Mouse (Mus musculus): ENCODE results near the gene Krt18.
"Not testable (repeated sequence)": the region's sequence is repeated elsewhere in the genome, so short reads cannot be mapped to it uniquely, and the experiment has no call there.

Gene Krt18

DNA sequence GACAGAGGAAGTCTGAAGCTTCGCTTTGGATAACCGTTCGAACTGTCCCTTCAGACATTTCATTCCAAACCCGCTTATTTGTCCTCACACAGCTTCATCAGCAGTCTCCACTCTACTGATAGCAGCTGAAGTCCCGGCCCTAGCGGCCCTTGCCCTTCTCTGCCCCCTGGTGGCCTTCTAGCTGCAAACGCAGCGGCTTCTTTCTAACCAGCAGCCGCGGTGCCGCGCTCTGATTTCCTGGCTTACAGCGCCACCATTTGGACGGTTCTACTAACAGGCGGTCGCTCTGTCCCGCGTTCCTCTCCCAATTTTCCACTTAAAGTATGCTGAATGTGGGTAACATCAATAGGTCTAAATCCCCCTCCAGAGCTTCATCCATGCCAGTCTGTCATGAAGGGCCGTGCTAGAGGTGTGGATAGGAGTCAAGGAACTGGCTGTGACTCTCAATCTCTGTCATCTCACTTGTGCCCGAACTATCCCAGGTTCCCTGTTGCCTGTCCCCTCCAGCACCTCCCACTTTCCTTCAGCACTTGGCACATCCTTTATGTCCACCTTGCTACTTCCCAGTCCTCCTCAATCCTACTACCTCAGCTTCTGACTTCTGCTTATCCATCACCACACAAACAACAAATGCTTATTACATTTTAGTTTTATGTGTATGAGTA lies 37.8 kb downstream of the Krt18 start:
- DNase-seq (ENCODE audit: low spot score in 2 of 2), result peak; percentile 91

DNA sequence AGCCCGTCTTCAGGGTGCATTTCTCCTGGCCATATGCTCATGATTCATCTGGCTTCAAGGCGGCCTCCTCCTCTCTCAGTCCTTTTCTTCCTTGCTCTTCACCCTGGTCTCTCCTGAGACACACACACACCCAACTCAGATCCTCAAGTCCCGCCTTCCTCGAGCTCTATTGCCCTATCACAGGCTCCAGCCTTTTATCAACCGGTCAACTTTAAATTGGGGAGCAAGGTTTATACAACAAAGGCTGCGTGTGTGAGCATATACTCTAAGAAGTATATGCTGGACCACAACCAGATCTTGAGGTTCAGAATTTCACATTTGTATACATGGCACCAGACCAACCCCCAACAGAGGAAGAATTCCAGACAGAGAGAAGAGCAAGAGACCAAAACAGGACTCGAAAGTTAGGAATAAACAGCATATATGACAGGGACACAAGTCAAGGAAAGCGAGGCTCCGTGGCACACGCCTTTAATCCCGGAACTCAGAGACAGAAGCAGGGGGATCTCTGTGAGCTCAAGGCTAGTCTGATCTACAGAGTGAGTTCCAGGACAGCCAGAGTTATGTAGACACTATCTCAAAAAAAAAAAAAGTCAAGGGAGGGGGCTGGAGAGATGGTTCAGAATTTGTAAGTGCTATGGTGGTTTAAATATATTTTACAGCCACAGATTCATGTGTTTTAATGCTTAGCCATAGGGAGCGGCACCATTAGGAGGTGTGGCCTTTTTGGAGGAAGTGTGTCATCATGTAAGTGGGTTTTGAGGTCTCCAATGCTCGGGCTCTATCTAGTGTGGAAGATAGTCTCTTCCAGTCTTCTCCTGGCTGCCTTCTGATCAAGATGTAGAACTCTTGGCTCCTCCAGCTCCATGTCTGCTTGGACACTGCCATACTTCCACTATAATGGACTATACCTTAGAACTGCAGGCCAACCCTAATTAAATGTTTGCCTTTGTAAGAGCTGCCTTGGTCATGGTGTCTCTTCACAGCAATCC lies 42.8 kb downstream of the Krt18 start:
- DNase-seq (ENCODE audit: low spot score in 2 of 2), result no peak

DNA sequence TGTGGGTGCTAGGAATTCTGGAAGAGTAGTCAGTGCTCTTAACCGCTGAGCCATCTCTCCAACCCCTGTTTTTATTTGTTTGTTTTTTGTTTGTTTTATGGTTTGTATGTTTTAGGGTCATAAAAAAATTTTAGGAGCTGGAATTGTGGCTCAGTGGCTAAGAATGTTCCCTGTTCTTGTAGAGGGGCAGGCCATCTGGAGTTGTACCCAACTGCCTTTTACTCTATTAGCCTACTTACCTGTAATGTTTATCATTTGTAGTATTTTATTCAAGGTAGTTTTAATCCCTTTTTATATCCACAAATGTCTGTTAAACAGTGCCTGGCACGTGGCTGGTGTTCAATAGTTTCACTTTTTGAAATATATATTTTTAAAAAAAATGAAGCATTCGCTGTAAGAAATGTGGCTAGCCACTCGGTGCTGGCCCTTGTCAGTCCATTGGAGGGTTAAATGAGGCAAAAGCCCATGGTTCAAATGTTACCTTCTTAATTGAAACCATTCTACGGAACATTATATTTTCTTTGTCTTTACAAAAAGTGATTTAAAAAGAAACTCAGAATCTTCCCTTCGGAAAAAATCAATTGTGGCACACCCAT lies 45.1 kb downstream of the Krt18 start:
- DNase-seq (ENCODE audit: low spot score in 2 of 2), result no peak

GRCm38 (mm10) chr15:102073559-102074069 lies 45.6 kb downstream of the Krt18 start, which contains the start of gene Eif4b:
Gene Eif4b (plus strand): TSS chr15:102073773.
- DNase-seq (ENCODE audit: low spot score in 2 of 2), result peak; percentile 93 to 98

- DNase-seq (ENCODE audit: low spot score in 2 of 2), result peak; percentile 25 to 51
Measured at GRCm38 (mm10) chr15:102074070-102074731, 46.2 kb downstream of the Krt18 start.

DNA sequence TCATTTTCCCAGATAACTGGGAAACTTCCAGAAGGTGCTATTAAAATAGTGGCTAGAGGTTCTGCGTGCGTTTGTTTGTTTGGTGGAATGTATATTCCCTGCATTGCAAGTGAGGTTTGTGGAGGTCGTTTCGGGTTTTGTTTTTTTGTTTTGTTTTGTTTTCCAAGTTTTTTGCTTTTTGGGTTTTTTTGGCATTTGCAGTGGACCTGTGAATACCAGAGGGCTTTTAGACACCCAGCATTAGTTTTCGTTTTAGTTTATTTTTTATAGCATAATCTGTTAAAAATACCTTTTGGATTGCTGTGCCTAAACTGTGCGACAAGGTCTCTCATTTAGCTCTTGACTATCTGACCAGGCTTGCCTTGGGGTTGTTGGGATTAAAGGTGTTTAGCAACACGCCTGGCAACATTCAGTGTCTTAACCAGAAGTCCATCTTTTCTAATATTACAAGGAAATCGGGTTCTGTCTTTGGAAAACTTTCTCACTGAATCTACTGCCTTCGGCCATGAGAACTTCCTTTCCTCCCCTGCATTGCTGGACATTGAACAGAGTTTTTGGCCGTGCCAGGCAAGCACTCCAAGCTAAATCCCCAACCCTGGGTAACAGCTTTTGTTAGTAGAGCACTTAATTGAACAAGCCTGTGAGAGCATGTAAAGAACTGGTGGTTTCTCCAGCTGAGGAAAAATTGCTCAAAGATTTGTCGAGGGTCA lies 47.1 kb downstream of the Krt18 start:
- DNase-seq (ENCODE audit: low spot score in 2 of 2), result no peak

GRCm38 (mm10) chr15:102077111-102077677 lies 49.2 kb downstream of the Krt18 start:
- no peak for DNase-seq (ENCODE audit: low spot score in 2 of 2)

GRCm38 (mm10) chr15:102079221-102079620 lies 51.2 kb downstream of the Krt18 start:
- DNase-seq (ENCODE audit: low spot score in 2 of 2), result no peak

- not testable (repeated sequence) for DNase-seq (ENCODE audit: low spot score in 2 of 2)
Measured at GRCm38 (mm10) chr15:102079924-102080323, 51.9 kb downstream of the Krt18 start.

- no peak for DNase-seq (ENCODE audit: low spot score in 2 of 2)
Measured at GRCm38 (mm10) chr15:102080429-102080828, 52.4 kb downstream of the Krt18 start.

Measured in urinary bladder, adult 18-20 months (tissue).